Mouse (Mus musculus): Measurements from ENCODE around the gene Zfp426. TPM values are rescaled to one million over a fixed set of nuclear protein-coding genes. Genes with fewer than 3 reads are reported as not detected.

Zfp426 gene
- polyA plus RNA-seq, 1 experiment = not detected

- 90% methylated on average over 3 of the region's 3 CpGs for WGBS
- TF ChIP-seq CTCF (IDR thresholded peaks at IDR 0.05; ENCODE audit: insufficient read depth, low read depth, low read length) (no peak), POLR2A (IDR thresholded peaks at IDR 0.05; ENCODE audit: insufficient read depth, low read depth, low read length) (no peak)
- no peaks in the 10 kb centered on the region; the same call in 1 of the 2 replicates for H3K4me1 ChIP-seq (ENCODE audit: control insufficient read depth, insufficient read depth, low read length)
- H3K4me3 ChIP-seq (ENCODE audit: insufficient read depth, low read depth, low read length) = no peak overlapping the region
- no peak overlapping the region for H3K27ac ChIP-seq (ENCODE audit: insufficient read depth, low read depth, low read length)
Measured at GRCm38 (mm10) chr9:20514016-20514415, 21.5 kb upstream of the Zfp426 start.

DNA sequence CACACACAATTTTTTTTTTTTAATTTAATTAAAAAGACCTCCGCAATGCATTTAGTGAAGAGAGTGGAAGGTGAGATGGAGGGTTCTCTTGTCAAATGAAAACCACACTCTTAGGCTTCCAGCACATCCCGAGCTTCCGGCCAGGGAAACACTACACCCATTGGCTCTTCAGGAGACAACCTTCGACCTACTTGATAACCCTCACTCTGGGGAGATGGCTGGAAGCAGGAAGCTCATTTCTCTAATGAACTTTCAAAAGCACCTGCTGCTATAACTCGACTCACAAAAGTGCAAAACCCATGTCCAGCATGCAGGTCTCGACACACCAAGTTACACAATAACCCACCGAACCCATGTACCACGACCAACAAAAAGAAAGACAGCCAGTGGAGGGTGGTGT is 20.2 kb upstream of the Zfp426 start:
- H3K4me3 ChIP-seq (ENCODE audit: insufficient read depth, low read depth, low read length) = no peak overlapping the region
- no peak for TF ChIP-seq CTCF (IDR thresholded peaks at IDR 0.05; ENCODE audit: insufficient read depth, low read depth, low read length)
- TF ChIP-seq POLR2A (IDR thresholded peaks at IDR 0.05; ENCODE audit: insufficient read depth, low read depth, low read length) = no peak
- H3K27ac ChIP-seq (ENCODE audit: insufficient read depth, low read depth, low read length) = no peak overlapping the region
- H3K4me1 ChIP-seq (ENCODE audit: control insufficient read depth, insufficient read depth, low read length) = no peaks in the 10 kb centered on the region; the same call in 1 of the 2 replicates
- 86% methylated on average over 8 of the region's 8 CpGs for WGBS

- H3K27ac ChIP-seq (ENCODE audit: insufficient read depth, low read depth, low read length) = no peak overlapping the region
- WGBS = 81% methylated on average over 4 of the region's 4 CpGs
- H3K4me3 ChIP-seq (ENCODE audit: insufficient read depth, low read depth, low read length) = no peak overlapping the region
- TF ChIP-seq POLR2A (IDR thresholded peaks at IDR 0.05; ENCODE audit: insufficient read depth, low read depth, low read length) (no peak), CTCF (IDR thresholded peaks at IDR 0.05; ENCODE audit: insufficient read depth, low read depth, low read length) (no peak)
- H3K4me1 ChIP-seq (ENCODE audit: control insufficient read depth, insufficient read depth, low read length) = no peaks in the 10 kb centered on the region; the same call in 1 of the 2 replicates
Measured at GRCm38 (mm10) chr9:20511645-20512044, 19.1 kb upstream of the Zfp426 start.

DNA sequence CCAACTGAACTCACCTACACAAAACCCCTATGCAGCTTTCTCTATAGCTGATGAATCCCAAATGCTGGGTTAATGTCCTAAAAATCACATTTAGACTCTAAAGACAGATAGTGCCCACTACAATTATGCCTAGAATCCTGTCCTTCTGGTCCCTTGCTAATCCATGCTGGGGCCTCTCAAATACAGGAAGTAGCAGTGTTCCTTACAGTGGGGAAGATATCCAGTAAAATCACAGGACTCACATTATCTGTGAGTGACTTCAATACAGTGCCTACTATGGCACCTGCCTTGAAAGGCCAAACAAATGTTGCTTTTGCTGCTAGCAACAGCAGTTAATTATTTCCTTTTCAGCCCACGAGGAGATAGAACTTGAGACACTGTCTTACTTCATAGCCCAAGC is 17.8 kb upstream of the Zfp426 start:
- no peak overlapping the region for H3K4me3 ChIP-seq (ENCODE audit: insufficient read depth, low read depth, low read length)
- no peak overlapping the region for H3K27ac ChIP-seq (ENCODE audit: insufficient read depth, low read depth, low read length)
- TF ChIP-seq CTCF (IDR thresholded peaks at IDR 0.05; ENCODE audit: insufficient read depth, low read depth, low read length) (no peak), POLR2A (IDR thresholded peaks at IDR 0.05; ENCODE audit: insufficient read depth, low read depth, low read length) (no peak)
- 32% methylated on average over 1 of the region's 1 CpGs for WGBS
- no peaks in the 10 kb centered on the region; the same call in 1 of the 2 replicates for H3K4me1 ChIP-seq (ENCODE audit: control insufficient read depth, insufficient read depth, low read length)

GRCm38 (mm10) chr9:20509676-20510075 is 17.1 kb upstream of the Zfp426 start:
- 78% methylated on average over 3 of the region's 3 CpGs for WGBS
- H3K4me1 ChIP-seq (ENCODE audit: control insufficient read depth, insufficient read depth, low read length) = no peaks in the 10 kb centered on the region; the same call in 1 of the 2 replicates
- no peak for TF ChIP-seq CTCF (IDR thresholded peaks at IDR 0.05; ENCODE audit: insufficient read depth, low read depth, low read length)
- TF ChIP-seq POLR2A (IDR thresholded peaks at IDR 0.05; ENCODE audit: insufficient read depth, low read depth, low read length) = no peak
- H3K27ac ChIP-seq (ENCODE audit: insufficient read depth, low read depth, low read length) = no peak overlapping the region
- H3K4me3 ChIP-seq (ENCODE audit: insufficient read depth, low read depth, low read length) = no peak overlapping the region

DNA sequence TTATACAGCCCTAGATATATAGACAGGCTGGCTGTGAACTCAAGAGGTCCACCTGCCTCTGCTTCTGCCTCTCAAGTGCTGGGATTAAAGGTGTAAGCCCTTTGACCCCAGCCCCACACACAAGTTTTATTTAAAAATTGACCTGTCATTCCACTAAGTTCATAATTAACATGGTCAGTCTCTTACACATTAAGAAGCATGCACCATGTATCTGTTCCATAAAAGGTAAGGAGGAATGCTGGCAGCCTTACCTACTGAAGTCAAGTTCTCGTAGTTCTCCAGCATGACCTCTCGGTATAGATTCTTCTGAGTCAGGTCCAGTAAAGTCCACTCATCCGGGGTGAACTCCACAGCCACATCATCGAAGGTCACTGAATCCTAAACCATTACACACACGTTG is 12.3 kb upstream of the Zfp426 start:
- TF ChIP-seq CTCF (IDR thresholded peaks at IDR 0.05; ENCODE audit: insufficient read depth, low read depth, low read length) (no peak), POLR2A (IDR thresholded peaks at IDR 0.05; ENCODE audit: insufficient read depth, low read depth, low read length) (no peak)
- no peak overlapping the region for H3K27ac ChIP-seq (ENCODE audit: insufficient read depth, low read depth, low read length)
- no peak overlapping the region for H3K4me3 ChIP-seq (ENCODE audit: insufficient read depth, low read depth, low read length)
- WGBS = 87% methylated on average over 5 of the region's 5 CpGs
- no peaks in the 10 kb centered on the region for H3K4me1 ChIP-seq (ENCODE audit: control insufficient read depth, insufficient read depth, low read length)

DNA sequence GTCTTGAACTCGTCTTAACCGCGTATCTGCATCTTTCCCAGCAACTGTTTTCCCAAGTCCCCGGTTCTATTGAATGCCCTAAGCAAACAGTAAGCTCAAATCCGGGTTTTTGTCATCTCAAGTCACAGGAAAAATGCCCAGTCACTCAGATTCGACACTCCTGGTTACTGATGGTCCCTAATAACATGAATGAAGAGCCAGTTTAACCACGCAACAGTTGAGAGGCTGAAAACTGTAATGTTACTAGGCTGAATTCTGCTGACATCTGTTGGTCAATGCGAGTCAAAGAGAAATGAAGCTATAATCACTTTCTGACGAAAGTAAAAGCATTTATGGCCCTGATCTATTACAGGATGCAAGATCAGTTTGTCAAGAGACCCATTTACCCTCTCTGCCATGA is 735 bp upstream of the Zfp426 start:
- peak overlapping the region; percentile 95; the same call in 1 of the 2 replicates for H3K27ac ChIP-seq (ENCODE audit: insufficient read depth, low read depth, low read length)
- H3K4me1 ChIP-seq (ENCODE audit: control insufficient read depth, insufficient read depth, low read length) = peaks cover 3% of the 10 kb centered on the region; the same call in 1 of the 2 replicates
- TF ChIP-seq POLR2A (IDR thresholded peaks at IDR 0.05; ENCODE audit: insufficient read depth, low read depth, low read length) (no peak), CTCF (IDR thresholded peaks at IDR 0.05; ENCODE audit: insufficient read depth, low read depth, low read length) (no peak)
- peak overlapping the region; percentile 96 for H3K4me3 ChIP-seq (ENCODE audit: insufficient read depth, low read depth, low read length)
- 4% methylated on average over 9 of the region's 9 CpGs for WGBS

GRCm38 (mm10) chr9:20491858-20492526 is 554 bp downstream of the Zfp426 start:
- peak overlapping the region; percentile 96 for H3K4me3 ChIP-seq (ENCODE audit: insufficient read depth, low read depth, low read length)
- 4% methylated on average over 20 of the region's 20 CpGs for WGBS
- peaks cover 3% of the 10 kb centered on the region; the same call in 1 of the 2 replicates for H3K4me1 ChIP-seq (ENCODE audit: control insufficient read depth, insufficient read depth, low read length)
- H3K27ac ChIP-seq (ENCODE audit: insufficient read depth, low read depth, low read length) = peak overlapping the region; percentile 95
- TF ChIP-seq POLR2A (IDR thresholded peaks at IDR 0.05; ENCODE audit: insufficient read depth, low read depth, low read length) = no peak
- 0 out of 2 replicates have a peak, but pooled peaks have one; percentile 17 for TF ChIP-seq CTCF (IDR thresholded peaks at IDR 0.05; ENCODE audit: insufficient read depth, low read depth, low read length)

- TF ChIP-seq POLR2A (IDR thresholded peaks at IDR 0.05; ENCODE audit: insufficient read depth, low read depth, low read length) (no peak), CTCF (IDR thresholded peaks at IDR 0.05; ENCODE audit: insufficient read depth, low read depth, low read length) (no peak)
- Histone ChIP-seq H3K4me3 (ENCODE audit: insufficient read depth, low read depth, low read length) (no peak overlapping the region), H3K4me1 (ENCODE audit: control insufficient read depth, insufficient read depth, low read length) (peaks cover 3% of the 10 kb centered on the region; the same call in 1 of the 2 replicates), H3K27ac (ENCODE audit: insufficient read depth, low read depth, low read length) (no peak overlapping the region)
- 87% methylated on average over 5 of the region's 5 CpGs for WGBS
Measured at GRCm38 (mm10) chr9:20489536-20489935, 3.0 kb downstream of the Zfp426 start.
